Mouse (Mus musculus) bone marrow, adult 2 months (tissue): ENCODE results near the gene Adgrv1.

Experiments
- CTCF ChIP-seq: fragments of 200-500 bp; IDR thresholded peaks from 2 replicates; pipeline ENCODE4 v1.5.1; 2011; ENCODE audit warnings: low read length, control low read depth; ENCODE audit not compliant: control insufficient read depth, insufficient read depth
- POLR2A ChIP-seq: fragments of 200-500 bp; IDR thresholded peaks from 2 replicates; pipeline ENCODE4 v1.6.1; 2011; ENCODE audit warnings: low read depth, mild to moderate bottlenecking, control low read depth, low read length, borderline replicate concordance; ENCODE audit not compliant: control insufficient read depth

GRCm38 (mm10) chr13:81402826-81403225, 230.1 kb downstream of the Adgrv1 start:
- no peak for TF ChIP-seq CTCF
- no peak for TF ChIP-seq POLR2A
